Mouse (Mus musculus): ENCODE measurements around the gene Dmac2. TPM values are rescaled to one million over a fixed set of nuclear protein-coding genes. Genes with fewer than 3 reads are reported as not detected.

The Dmac2 gene
- polyA plus RNA-seq, 1 experiment from 2014 or later = 34.8 TPM

- H3K4me3 ChIP-seq = no peak overlapping the region
- 92% methylated on average over 11 of the region's 11 CpGs for WGBS
- H3K9me3 ChIP-seq = no peaks in the 10 kb centered on the region
- H3K36me3 ChIP-seq (replicated peaks) = peaks cover 48% of the 10 kb centered on the region
- no peak for DNase-seq (ENCODE audit: low spot score)
- peaks cover 10% of the 10 kb centered on the region for H3K4me1 ChIP-seq
- no peak overlapping the region for H3K27ac ChIP-seq (replicated peaks)
- H3K27me3 ChIP-seq (replicated peaks; ENCODE audit: low read depth, poor library complexity, severe bottlenecking) = peaks cover 8% of the 10 kb centered on the region
These were observed 1.5 kb downstream of the Dmac2 start for GRCm38 (mm10) chr7:25620751-25621150.

- DNase-seq (ENCODE audit: low spot score) = no peak
- Histone ChIP-seq H3K9me3 (no peaks in the 10 kb centered on the region), H3K4me1 (peaks cover 27% of the 10 kb centered on the region), H3K27me3 (replicated peaks; ENCODE audit: low read depth, poor library complexity, severe bottlenecking) (peaks cover 29% of the 10 kb centered on the region), H3K27ac (replicated peaks) (no peak overlapping the region), H3K36me3 (replicated peaks) (peaks cover 51% of the 10 kb centered on the region), H3K4me3 (no peak overlapping the region)
- 92% methylated on average over 11 of the region's 11 CpGs for WGBS
These were observed 4.7 kb downstream of the Dmac2 start for GRCm38 (mm10) chr7:25623857-25624370.

GRCm38 (mm10) chr7:25624851-25625250 lies 5.6 kb downstream of the Dmac2 start:
- Histone ChIP-seq H3K4me1 (peaks cover 23% of the 10 kb centered on the region), H3K4me3 (no peak overlapping the region), H3K27ac (replicated peaks) (no peak overlapping the region), H3K27me3 (replicated peaks; ENCODE audit: low read depth, poor library complexity, severe bottlenecking) (peaks cover 33% of the 10 kb centered on the region), H3K9me3 (no peaks in the 10 kb centered on the region), H3K36me3 (replicated peaks) (peaks cover 57% of the 10 kb centered on the region)
- WGBS = 82% methylated on average over 5 of the region's 5 CpGs
- no peak for DNase-seq (ENCODE audit: low spot score)

GRCm38 (mm10) chr7:25625594-25626250 lies 6.5 kb downstream of the Dmac2 start:
- Histone ChIP-seq H3K9me3 (no peaks in the 10 kb centered on the region), H3K36me3 (replicated peaks) (peaks cover 66% of the 10 kb centered on the region), H3K27ac (replicated peaks) (no peak overlapping the region), H3K4me3 (no peak overlapping the region), H3K4me1 (peaks cover 20% of the 10 kb centered on the region), H3K27me3 (replicated peaks; ENCODE audit: low read depth, poor library complexity, severe bottlenecking) (peaks cover 33% of the 10 kb centered on the region)
- no peak for DNase-seq (ENCODE audit: low spot score)
- WGBS = 76% methylated on average over 10 of the region's 10 CpGs

- WGBS = 21% methylated on average over 29 of the region's 29 CpGs
- Histone ChIP-seq H3K9me3 (no peaks in the 10 kb centered on the region), H3K4me1 (peaks cover 20% of the 10 kb centered on the region), H3K27me3 (replicated peaks; ENCODE audit: low read depth, poor library complexity, severe bottlenecking) (peaks cover 33% of the 10 kb centered on the region), H3K27ac (replicated peaks) (peak within 1 kb of the TSS; percentile 48), H3K4me3 (peak within 1 kb of the TSS; percentile 48), H3K36me3 (replicated peaks) (peaks cover 67% of the 10 kb centered on the region)
- no peak for DNase-seq (ENCODE audit: low spot score)
These were observed 7.6 kb downstream of the Dmac2 start, which contains the start of gene B3gnt8 for GRCm38 (mm10) chr7:25626509-25627430. Gene B3gnt8 (plus strand): TSS chr7:25626654.

- H3K27me3 ChIP-seq (replicated peaks; ENCODE audit: low read depth, poor library complexity, severe bottlenecking) = peaks cover 33% of the 10 kb centered on the region
- peaks cover 20% of the 10 kb centered on the region for H3K4me1 ChIP-seq
- H3K27ac ChIP-seq (replicated peaks) = peak overlapping the region; percentile 48
- H3K36me3 ChIP-seq (replicated peaks) = peaks cover 65% of the 10 kb centered on the region
- H3K4me3 ChIP-seq = peak overlapping the region; percentile 48
- H3K9me3 ChIP-seq = no peaks in the 10 kb centered on the region
- WGBS = 18% methylated on average over 38 of the region's 38 CpGs
- DNase-seq (ENCODE audit: low spot score) = peak; percentile 75
These were observed 8.5 kb downstream of the Dmac2 start for GRCm38 (mm10) chr7:25627431-25628322.

GRCm38 (mm10) chr7:25628323-25628620 lies 9.1 kb downstream of the Dmac2 start:
- Histone ChIP-seq H3K9me3 (no peaks in the 10 kb centered on the region), H3K27ac (replicated peaks) (no peak overlapping the region), H3K36me3 (replicated peaks) (peaks cover 65% of the 10 kb centered on the region), H3K27me3 (replicated peaks; ENCODE audit: low read depth, poor library complexity, severe bottlenecking) (peaks cover 33% of the 10 kb centered on the region), H3K4me1 (peaks cover 20% of the 10 kb centered on the region), H3K4me3 (peak overlapping the region; percentile 48; the same call in 1 of the 2 replicates)
- 61% methylated on average over 8 of the region's 8 CpGs for WGBS
- no peak for DNase-seq (ENCODE audit: low spot score)

GRCm38 (mm10) chr7:25632679-25633078 lies 13.5 kb downstream of the Dmac2 start:
- peaks cover 17% of the 10 kb centered on the region for H3K27me3 ChIP-seq (replicated peaks; ENCODE audit: low read depth, poor library complexity, severe bottlenecking)
- DNase-seq (ENCODE audit: low spot score) = no peak
- H3K4me1 ChIP-seq = peaks cover 5% of the 10 kb centered on the region
- peaks cover 69% of the 10 kb centered on the region for H3K36me3 ChIP-seq (replicated peaks)
- no peaks in the 10 kb centered on the region for H3K9me3 ChIP-seq
- 94% methylated on average over 5 of the region's 5 CpGs for WGBS
- no peak overlapping the region for H3K27ac ChIP-seq (replicated peaks)
- no peak overlapping the region for H3K4me3 ChIP-seq

- peaks cover 65% of the 10 kb centered on the region for H3K36me3 ChIP-seq (replicated peaks)
- DNase-seq (ENCODE audit: low spot score) = no peak
- no peaks in the 10 kb centered on the region for H3K4me1 ChIP-seq
- 73% methylated on average over 3 of the region's 3 CpGs for WGBS
- H3K4me3 ChIP-seq = no peak overlapping the region
- no peaks in the 10 kb centered on the region for H3K9me3 ChIP-seq
- H3K27ac ChIP-seq (replicated peaks) = no peak overlapping the region
- H3K27me3 ChIP-seq (replicated peaks; ENCODE audit: low read depth, poor library complexity, severe bottlenecking) = no peaks in the 10 kb centered on the region
These were observed 17.2 kb downstream of the Dmac2 start for GRCm38 (mm10) chr7:25636373-25636772.

- no peak overlapping the region for H3K27ac ChIP-seq (replicated peaks)
- no peak overlapping the region for H3K4me3 ChIP-seq
- no peaks in the 10 kb centered on the region for H3K27me3 ChIP-seq (replicated peaks; ENCODE audit: low read depth, poor library complexity, severe bottlenecking)
- H3K36me3 ChIP-seq (replicated peaks) = peaks cover 61% of the 10 kb centered on the region
- no peaks in the 10 kb centered on the region for H3K4me1 ChIP-seq
- H3K9me3 ChIP-seq = no peaks in the 10 kb centered on the region
- no peak for DNase-seq (ENCODE audit: low spot score)
- 88% methylated on average over 5 of the region's 5 CpGs for WGBS
These were observed 17.9 kb downstream of the Dmac2 start for GRCm38 (mm10) chr7:25637099-25637498.

- Histone ChIP-seq H3K36me3 (replicated peaks) (peaks cover 48% of the 10 kb centered on the region), H3K27ac (replicated peaks) (no peak overlapping the region), H3K4me3 (no peak overlapping the region), H3K9me3 (no peaks in the 10 kb centered on the region), H3K4me1 (no peaks in the 10 kb centered on the region), H3K27me3 (replicated peaks; ENCODE audit: low read depth, poor library complexity, severe bottlenecking) (no peaks in the 10 kb centered on the region)
- DNase-seq (ENCODE audit: low spot score) = no peak
- 90% methylated on average over 4 of the region's 4 CpGs for WGBS
These were observed 20.5 kb downstream of the Dmac2 start for GRCm38 (mm10) chr7:25639754-25640153.

GRCm38 (mm10) chr7:25644136-25644535 lies 24.9 kb downstream of the Dmac2 start:
- Histone ChIP-seq H3K36me3 (replicated peaks) (peaks cover 18% of the 10 kb centered on the region), H3K4me3 (no peak overlapping the region), H3K4me1 (peaks cover 5% of the 10 kb centered on the region; the same call in 1 of the 2 replicates), H3K27me3 (replicated peaks; ENCODE audit: low read depth, poor library complexity, severe bottlenecking) (no peaks in the 10 kb centered on the region), H3K9me3 (no peaks in the 10 kb centered on the region), H3K27ac (replicated peaks) (no peak overlapping the region)
- no peak for DNase-seq (ENCODE audit: low spot score)
- 83% methylated on average over 10 of the region's 10 CpGs for WGBS

Data from embryonic facial prominence, embryonic 10.5 days (tissue).